Mouse (Mus musculus) heart, adult 11 months (tissue): ENCODE data around the gene Chid1.

ENCODE experiments used
- DNase-seq: peaks from one replicate; pipeline ENCODE4 v3.0.0; 2022

The Chid1 gene

DNA sequence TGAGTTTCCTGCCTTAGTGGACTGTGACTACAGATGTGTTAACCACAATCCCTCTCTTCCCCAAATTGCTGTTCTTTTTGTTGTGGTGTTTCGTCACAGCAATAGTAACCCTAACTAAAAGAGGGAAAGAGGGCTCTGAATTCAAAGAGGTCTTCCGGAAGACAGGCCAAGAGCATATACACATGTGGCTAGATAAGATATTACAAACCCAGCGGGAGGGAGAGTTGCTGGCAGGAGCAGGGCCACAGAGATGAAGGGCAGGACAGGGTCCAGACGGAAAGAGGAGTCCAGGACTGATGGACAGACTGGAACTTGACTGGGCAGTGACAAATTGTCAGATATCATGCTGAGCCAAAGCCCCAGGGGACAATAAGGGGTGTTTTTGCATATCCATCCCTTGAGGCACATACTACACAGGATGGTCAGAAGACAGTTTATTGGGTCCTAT lies 18.7 kb upstream of the Chid1 start:
- no peak for DNase-seq

DNA sequence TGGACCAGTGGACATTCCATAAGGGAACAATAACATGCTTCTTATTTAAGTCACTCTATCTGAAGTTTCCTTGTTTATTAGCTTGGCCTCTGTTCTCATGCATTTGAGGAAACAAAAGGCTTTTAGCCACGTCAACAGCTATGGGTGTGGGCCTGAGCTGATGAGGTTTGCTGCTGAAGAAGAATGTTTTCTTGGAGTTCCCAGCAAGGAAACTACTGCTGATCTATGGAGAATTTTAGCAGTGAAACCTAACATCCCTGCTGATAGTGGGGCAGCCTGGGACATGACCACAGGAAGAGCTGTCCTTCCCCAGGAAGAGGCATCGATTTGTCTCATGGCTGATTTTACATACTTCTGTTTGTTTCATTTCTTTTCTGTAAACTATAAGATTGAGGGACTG lies 10.8 kb upstream of the Chid1 start:
- DNase-seq: no peak

DNA sequence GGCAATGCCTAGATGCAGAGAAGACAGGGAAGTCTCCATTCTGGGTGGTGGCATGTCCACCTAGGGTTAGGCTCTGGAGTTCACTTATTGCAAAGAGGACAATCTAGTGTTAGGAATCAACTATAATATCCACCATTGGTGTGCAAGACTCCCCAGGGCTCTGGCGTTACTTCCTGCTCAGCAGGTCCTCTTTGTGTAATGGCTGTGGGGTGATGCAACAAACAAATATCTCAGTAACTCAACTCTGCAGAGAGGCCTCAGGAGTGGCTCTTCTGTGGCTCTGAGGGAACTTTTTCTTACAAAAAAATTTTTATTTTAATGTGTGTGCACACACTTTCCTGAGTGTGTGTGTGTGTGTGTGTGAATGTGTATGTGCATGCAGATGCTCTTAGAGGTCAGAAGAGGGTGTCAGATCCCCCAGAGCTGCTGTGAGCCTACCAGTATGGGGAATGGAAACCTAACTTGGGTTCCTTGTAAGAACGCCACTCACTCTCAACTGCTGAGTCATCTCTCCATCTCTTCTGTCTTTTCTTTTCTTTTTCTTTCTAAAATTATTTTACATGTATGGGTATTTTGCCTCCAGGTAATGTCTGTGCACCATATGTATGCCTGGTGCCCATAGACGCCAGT lies 9.9 kb upstream of the Chid1 start:
- DNase-seq: no peak

DNA sequence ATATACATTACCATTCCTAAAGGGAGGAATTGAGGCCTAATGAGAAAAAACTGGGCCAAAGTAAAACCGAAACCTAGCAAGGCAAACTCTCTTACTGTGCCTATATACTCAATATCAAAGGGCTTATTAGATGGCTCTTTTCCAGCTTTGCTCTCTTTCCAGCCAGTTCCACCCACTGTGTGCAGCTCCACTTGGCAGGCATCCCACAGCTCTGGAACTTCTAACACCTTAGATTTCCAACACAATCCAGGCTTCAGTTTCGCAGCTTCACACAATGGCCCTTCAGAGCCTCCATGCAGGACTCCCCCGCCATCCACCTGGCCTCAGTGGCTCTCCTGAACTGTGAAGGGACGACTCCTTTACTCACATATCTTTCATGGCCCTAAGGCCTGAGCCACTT lies 5.0 kb upstream of the Chid1 start:
- no peak for DNase-seq

DNA sequence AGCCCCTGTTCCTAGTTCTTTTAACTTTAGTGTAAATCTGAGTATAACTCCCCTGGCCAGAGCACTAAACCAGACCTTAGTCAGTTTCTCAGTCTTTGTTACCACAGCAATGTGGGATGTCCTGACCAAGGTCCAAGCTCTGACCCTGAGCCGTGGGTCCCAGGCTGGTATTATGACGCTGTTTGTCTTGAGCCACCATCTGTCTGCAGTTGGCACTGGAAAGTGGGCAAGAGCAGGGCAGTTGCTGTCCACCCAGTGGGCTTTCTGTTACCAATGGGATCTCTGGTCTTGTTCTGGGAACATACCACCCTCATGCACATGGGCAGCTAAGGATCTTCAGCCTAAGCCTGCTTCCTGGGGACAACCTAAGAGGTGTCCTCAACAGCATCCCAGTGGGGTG lies 2.9 kb upstream of the Chid1 start:
- DNase-seq: no peak

DNA sequence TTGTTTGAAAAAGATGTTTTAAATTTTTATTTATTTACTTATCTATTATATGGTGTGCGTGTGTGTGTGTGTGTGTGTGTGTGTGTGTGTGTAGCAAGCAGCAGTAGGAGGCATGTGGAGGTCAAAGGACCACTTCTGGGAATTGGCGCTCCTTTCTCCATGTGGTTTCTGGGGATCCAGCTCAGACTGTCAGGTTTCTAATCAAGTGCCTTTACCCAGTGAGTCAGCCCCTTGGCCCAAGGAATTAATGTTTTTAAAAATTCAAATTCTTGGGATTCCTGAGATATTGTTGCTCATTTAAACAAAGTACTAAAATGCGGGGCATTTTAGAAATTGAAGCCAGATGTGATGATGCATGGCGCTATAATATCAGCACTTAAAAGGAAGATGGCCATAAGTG lies 2.0 kb upstream of the Chid1 start:
- DNase-seq: no peak

DNA sequence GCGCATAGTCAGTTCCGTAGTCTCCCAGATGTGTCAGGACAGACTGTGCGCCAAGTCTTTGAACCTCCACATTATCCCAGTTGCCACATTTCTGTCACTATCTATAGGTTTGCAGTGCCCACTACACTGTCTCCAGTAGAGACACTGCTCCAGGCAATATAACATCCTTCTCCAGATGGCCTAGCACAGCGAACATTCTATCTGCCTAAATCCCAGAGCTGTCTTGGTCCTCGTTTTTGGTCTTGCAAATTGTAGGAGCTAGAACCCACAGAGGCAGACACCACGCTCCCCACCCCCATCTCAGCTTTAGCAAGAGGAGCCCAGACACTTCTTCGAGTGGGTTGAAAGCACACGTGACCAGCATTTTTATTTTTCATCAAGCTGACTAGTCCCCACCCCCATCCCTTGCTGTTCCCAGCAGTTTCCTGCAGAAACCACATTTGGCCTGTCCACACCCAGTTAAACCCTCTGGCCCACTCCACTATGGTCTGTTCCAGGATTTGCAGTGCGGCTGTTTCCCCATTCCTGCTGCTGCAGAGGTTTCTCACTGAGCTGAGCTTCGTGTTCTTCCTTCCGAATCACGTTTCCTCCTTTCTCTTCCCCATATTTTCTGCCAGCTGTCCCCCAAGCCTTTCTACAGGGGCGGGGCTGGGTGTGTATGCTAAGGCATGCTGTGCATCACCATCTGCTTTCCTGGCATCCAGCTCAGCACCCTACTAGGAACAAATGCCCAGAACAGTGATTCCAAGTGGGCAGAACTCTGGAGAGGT lies 840 bp upstream of the Chid1 start:
- peak; percentile 99 for DNase-seq

DNA sequence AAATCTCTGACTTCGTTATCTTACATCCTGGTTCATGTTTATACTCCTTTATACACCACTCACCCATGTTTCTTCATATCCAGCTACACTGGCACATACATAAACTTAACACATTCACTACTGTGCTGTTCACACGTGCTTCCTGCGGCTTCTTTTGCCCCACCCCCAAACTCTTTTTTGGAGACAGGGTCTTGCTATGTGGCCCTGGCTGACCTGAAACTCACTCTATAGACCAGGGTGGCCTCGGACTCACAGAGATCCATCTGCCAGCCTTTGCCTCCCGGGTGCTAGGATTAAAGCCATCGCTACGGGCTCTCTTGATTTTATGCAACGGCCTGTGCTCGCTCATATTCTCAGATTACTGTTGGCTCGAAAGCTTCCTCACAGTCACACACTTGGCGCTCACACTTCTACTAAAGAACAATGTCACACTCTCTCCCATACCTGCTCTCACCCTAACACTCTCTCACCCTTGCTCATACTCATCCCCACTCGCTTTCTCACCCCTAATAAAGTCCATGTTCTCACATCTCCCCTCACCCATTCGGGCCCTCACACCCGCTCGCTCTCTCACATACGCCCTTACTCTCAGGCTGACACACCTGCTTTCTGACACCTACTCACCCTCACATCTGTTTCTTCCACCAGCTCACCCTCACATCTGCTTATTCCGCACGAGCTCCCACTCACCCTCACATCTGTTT lies 653 bp downstream of the Chid1 start:
- peak; percentile 93 for DNase-seq

DNA sequence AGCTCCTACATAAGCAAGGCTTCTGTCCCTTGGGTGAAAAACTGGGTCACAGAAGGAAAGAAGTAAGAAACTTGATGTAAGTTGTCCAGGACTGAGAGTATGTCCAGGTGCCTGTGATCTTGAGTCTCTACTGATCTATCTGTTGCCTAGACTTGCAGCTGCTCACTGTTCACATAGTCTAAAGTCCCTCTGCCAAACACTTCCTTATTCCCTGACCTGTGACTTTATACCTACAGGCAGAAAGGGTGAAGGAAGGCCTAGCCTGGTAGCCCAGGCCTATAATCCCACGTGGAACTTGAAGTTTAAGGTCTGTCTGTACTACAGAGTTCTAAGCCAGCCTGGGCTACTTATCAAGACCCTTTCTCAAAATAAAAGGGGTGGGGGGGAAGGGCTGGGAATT lies 4.1 kb downstream of the Chid1 start:
- no peak for DNase-seq

DNA sequence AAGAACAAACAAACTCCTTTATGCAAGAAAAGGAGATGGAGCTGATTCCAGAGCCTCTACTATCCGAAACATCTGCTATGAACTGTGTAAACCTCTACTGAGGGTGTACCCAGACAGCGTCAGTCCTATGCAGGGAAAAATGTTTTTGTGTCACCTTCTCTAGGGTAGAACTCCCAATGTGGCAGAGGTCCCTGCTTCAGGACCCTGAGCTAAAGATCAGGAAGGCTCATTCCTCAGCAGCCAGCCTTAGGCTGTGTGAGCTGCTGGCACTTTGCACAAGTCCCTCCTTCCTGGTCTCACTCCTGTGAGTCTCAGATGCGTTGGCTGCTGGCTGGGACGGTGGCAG lies 14.1 kb downstream of the Chid1 start:
- no peak for DNase-seq

DNA sequence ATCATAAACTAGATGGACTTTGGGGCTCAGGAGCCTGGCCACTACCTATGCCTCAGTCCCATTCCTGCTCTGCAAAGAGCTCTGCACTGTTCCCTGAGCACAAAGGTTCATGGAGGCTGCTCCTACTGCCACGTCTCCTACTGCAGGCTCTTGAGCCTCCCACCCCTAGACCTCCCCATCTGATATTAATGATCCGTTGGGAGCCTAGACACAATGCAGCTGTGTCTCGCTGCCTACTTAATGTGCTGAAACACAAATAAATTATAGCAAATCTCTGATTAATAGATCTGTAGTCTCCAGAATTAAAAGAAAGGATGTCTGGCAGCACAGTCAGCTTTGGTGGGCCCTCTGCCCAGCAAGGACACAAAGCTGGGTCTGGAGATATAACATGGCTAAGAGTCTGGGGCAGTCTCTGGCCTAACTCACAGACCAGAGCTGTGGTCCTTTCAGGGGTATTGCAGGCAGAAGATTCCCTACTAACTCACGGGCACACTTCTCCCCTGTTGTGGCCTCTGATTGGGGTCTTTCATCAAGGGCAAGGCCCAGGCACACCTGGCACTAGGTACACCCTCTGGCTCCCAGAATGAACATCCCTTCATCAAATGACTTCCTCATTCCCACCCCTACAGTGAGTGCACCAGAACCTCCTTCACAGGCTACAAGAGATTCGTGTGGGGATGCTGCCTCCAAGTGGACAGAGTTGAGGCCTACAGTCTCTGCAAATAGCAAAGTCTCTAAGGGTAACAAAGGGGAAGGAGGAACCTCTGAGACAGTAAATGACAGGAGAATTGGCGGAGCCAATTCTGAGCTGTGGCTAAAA lies 14.7 kb downstream of the Chid1 start:
- DNase-seq: peak; percentile 97

DNA sequence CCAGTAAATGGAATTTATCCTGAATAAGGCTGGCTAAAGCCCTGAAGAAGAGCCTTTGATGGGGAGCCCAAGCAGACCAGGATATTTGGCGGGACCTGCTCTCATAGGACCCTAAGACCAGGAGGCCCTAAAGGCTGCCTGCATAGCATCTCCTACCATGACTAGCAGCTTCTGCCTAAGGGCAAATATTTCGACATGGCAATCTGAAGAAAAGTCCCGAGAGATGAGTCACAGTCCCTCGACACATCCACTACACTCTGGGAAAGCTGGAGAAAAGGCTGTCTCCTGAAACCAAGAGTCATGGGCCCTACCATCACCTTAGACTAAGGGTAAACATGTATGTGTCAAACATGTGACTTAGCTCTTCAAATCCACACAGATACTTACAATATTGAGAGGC lies 15.4 kb downstream of the Chid1 start:
- no peak for DNase-seq

DNA sequence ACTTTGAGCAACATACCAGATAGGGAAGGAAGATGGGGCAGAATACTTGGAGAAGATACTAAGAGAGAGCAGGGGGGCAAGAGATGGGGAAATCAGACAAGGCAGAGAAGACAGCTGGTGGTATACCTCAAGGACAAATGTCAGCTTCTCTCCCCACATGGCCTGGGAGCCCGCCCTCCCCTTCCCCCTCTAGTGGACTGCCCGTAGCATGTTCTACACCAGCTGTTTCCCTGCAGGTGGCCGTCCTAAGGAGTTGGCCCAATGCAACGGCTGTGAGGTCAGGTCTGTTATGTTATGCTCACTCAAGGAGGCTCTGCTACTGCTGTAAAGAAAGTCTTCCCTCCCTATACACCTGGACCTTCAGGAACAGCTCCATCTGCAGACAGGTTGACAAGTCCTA lies 16.6 kb downstream of the Chid1 start:
- DNase-seq: no peak

DNA sequence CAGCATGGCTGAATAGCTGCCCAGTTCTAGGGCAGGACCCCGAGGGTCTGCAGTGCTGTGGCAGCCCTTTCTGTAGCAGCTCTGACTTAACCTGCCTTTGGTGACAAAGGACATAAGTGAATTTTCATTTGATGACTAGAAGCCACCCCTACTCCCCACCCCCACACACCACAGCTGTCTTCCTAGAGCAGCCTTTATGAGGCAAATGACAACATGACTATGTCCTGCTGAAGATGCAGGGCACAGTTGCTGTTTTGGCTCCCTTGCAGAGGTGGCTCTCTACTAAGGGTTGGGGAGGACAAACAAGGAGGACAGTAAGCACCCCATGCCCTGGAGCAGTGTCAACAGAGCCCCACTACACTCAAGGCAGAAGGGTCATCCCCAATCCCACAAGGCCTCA lies 19.9 kb downstream of the Chid1 start:
- no peak for DNase-seq

DNA sequence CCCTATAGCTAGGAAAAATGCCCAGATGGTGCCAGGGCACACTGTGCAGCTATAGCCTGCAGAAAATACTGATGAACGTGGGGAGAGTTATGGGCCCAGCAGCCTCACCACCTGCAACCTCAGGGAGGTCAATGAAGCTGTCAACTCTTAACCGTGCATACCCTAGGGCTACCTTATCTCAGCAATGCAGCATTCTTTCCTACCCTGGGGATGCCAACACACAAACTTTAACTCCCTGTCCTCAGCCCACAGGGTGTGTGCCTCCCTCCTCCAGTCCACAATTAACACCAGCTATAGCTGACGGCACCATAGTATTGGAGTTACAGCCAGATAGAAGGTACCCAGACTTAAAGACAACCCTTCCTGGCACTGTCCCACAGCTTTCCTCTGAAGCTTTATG lies 20.7 kb downstream of the Chid1 start:
- no peak for DNase-seq

DNA sequence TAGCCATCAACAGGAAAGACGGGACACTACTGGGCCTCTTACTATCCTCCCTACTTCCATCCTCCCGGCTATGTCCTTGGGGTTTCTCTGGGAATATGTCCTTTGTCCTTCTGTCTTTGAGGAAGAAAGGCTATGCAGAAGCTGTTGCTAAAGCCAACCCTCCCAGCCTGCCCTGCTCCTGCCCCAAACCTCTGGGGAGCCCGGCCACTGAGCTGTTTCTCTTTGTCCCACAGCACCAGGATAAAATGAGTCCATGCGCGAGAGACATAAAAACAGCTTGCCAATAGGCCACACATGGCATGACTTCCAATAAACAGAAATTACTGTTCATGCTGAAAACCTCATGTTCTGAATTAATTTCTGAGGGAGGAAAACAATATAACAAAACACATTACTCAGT lies 21.4 kb downstream of the Chid1 start:
- no peak for DNase-seq

DNA sequence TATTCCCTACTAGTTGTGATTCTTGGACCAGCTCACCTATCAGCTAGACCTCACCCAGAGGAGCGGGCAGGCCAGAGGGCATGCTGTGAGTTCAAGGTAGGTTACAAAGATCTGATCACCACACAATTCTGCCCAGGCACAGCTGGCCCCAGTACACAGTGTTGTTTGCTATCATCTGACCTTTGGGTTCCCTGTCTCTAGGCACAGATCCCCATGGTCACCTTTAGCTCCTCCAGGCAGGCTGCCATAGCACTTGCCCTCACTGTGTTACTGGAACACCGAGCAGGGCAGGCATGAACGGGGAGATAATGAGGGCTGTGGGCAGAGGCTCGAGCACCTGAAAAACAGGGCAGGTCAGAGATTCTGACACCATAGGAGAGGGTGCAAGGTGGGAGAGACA lies 22.0 kb downstream of the Chid1 start:
- DNase-seq: peak; percentile 94

DNA sequence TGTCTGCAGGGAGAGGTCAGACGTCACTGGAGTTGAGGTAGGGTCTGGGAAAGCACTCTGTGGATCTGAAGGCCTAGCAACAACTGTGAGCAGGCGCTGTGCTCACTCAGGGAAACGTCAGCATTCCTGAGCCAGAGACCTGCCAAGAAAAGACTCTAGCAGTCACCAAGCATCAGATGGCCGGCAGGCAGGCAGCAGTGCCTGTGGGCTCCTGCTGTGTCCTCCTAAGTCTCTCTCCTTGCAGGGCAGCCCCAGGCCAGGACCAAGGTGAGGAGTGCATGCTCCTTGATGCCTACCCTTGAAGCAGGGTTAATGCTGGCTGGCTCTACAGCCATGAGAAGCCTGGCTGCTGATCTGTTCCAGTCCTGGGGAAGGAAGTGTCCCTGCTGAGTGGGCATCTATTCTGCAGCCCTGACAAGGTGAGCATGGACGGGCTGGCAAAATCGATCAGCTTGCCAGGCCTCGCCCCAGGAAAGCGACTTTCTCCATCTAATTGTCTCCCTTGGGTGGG lies 28.9 kb downstream of the Chid1 start:
- DNase-seq: no peak

DNA sequence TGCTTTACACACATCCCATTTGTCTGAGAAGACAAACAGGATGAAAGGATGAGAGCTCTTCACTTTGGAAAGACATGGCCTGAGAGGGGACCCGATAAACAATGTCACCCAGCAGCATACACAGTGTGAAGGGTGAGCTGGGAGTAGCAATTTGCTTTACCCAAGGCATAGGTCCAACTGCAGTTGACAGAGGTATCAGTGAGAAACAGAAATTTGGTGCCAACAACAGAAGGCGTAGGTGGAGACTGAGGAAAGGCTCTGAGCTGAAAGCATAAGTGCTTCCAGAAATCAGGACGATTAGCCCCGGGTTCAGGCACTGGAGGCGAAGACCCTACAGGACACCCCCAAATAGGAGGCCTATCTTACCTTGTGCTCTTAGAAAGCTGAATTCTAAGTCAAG lies 29.5 kb downstream of the Chid1 start:
- no peak for DNase-seq

DNA sequence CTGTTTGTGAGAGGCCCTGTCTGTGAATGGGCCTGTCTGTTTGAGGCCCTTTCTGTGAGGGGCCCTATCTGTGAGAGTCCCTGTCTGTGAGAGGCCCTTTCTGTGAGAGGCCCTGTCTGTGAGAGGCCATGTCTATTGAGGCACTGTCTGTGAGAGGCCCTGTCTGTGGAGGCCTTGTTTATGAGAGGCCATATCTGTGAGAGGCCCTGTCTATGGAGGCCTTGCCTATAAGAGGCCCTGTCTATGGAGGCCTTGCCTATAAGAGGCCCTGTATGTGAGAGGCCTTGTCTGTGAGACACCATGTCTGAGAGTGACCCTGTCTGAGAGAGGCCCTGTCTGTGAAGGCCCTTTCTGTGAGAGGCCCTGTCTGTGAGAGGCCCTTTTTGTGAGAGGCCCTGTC lies 31.5 kb downstream of the Chid1 start:
- no peak for DNase-seq

DNA sequence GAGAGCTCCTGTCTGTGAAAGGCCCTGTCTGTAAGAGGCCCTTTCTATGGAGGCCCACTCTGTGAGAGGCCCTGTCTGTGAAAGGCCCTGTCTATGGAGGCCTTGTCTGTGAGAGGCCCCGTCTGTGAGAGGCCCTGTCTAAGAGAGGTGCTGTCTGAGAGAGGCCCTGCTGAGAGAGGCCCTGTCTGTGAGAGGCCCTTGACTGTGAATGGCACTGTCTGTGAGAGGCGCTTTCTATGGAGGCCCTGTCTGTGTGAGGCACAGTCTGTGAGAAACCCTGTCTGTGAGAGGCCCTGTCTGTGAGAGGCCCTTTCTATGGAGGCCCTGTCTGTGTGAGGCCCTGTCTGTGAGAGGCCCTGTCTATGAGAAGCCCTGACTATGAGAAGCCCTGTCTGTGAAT lies 33.4 kb downstream of the Chid1 start:
- DNase-seq: no peak

DNA sequence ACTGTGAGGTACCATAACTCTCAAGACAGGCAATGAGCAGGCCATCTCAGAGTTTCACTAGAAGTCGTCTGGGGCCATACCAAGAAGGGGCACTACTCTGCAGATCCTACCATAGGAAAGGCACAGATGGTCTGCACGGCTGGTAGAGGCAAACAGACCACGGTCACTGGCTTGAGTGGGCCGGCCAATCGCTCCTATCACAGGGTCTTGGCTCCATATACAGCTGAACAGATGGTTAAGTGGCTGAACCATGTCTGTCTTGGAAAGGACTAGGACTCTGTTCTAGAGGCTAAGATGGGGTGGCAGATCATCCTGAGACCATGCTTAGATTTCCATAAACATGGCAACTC lies 37.1 kb downstream of the Chid1 start:
- DNase-seq: no peak

DNA sequence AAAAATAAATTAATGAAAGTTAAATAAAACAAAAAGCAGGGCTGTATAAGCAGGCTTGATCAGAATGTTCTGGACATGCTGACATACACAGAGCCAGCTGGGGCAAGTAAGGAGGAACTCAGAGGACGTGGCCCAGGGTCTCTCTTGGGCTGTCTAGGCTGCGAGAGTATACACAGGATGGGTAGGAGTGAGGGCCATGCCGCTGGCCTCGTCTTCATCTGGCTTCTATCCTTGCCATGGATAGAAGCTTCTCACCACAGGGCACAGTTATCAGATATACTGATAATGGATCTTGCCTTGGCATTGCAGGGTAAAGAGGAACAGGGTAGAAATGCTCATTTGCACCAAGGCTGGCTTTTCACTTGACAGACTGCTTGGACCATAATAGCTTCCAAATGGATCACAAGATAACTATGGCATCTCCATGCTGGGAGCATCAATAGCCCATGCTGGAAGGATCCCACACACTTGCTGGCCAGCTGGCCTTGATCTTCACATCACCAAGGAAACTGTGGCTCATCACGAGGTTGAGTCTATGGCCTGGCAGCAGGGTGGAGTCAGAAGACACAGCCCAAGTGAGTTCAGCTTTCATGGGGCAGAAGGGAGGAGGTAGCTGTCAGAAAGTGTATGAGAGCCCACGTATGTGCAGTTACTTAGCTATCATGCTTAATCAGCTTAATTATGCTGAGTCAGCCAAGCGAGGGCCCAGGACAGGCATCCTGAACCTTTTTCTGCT lies 37.7 kb downstream of the Chid1 start:
- no peak for DNase-seq
